Mouse (Mus musculus) testis, adult 2 months (tissue): ENCODE measurements around the gene Plcg2. TPM values are rescaled to one million over a fixed set of nuclear protein-coding genes. Genes with fewer than 3 reads are reported as not detected.

Source experiments
- H3K27ac ChIP-seq: fragments of 200-500 bp; 2 replicates; pipeline ENCODE4 v1.5.1; 2012; ENCODE audit warnings: low read depth, low read length; ENCODE audit not compliant: control insufficient read depth, insufficient read depth
- H3K27me3 ChIP-seq: fragments of 200-500 bp; 2 replicates; pipeline ENCODE4 v1.6.1; 2012; ENCODE audit warnings: mild to moderate bottlenecking, low read length, moderate library complexity; ENCODE audit not compliant: control insufficient read depth, insufficient read depth
- H3K36me3 ChIP-seq: fragments of 200-500 bp; 2 replicates; pipeline ENCODE4 v1.6.1; 2012; ENCODE audit warnings: mild to moderate bottlenecking, low read length; ENCODE audit not compliant: control insufficient read depth, insufficient read depth
- H3K4me1 ChIP-seq: fragments of 200-500 bp; 2 replicates; pipeline ENCODE4 v1.6.1; 2012; ENCODE audit warnings: low read length; ENCODE audit not compliant: control insufficient read depth, insufficient read depth
- H3K4me3 ChIP-seq: fragments of 200-500 bp; 2 replicates; pipeline ENCODE4 v1.5.1; 2012; ENCODE audit warnings: low read depth, mild to moderate bottlenecking, low read length, moderate library complexity, mixed read lengths; ENCODE audit not compliant: control insufficient read depth
- CTCF ChIP-seq: fragments of 200-500 bp; IDR thresholded peaks from 2 replicates; pipeline ENCODE4 v1.5.1; 2012; ENCODE audit warnings: low read depth, mild to moderate bottlenecking, inconsistent platforms, low read length, moderate library complexity; ENCODE audit not compliant: control insufficient read depth, insufficient read depth, insufficient replicate concordance
- POLR2A ChIP-seq: fragments of 200-500 bp; IDR thresholded peaks from 2 replicates; pipeline ENCODE4 v1.6.1; 2012; ENCODE audit warnings: low read depth, mild to moderate bottlenecking, inconsistent platforms, low read length, moderate library complexity; ENCODE audit not compliant: control insufficient read depth
- polyA plus RNA-seq: library from polyadenylated mRNA; depleted of rRNA; stranded (reverse); fragments of >200 nt; gene quantifications from 2 replicates; pipeline ENCODE4 v1.2.3, GENCODE M21; 2012

Gene Plcg2
- polyA plus RNA-seq, 1 experiment: 4.6 TPM

DNA sequence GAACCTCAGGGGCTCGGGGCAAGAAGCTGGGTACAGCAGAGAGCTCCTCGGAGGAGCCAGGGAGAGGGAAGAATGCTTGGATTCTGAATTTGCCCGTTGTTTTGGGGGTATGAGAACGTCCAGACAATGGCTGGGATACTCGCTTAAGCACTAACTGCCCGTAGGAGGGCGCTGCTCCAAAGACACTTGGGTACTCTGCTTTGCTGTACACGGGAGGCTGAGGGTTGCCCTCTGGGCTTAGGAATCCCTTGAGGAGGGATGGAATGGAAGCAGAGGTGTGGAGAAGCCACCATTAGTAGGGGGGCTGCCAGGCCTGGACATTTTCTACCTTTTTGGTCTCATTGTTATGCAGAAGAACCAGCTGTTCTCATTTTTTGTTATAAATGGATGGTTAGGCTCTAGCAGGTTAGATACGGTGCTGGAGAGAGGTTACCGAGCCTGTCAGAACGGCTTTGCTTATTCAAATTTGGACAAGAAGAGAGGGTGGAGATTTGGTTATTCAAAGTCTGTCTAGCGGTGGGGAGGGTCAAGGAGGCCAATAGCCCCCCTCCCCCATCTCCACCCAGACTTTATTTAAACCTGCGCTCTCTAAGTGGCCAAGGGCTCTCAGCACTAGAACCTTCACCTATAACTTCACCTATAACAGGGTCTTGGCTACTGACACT lies 5.4 kb downstream of the Plcg2 start:
- H3K27ac ChIP-seq: no peak overlapping the region
- TF ChIP-seq CTCF (no peak), POLR2A (no peak)
- peaks cover 4% of the 10 kb centered on the region; the same call in 1 of the 2 replicates for H3K4me1 ChIP-seq
- no peaks in the 10 kb centered on the region for H3K27me3 ChIP-seq
- no peak overlapping the region for H3K4me3 ChIP-seq
- H3K36me3 ChIP-seq: no peaks in the 10 kb centered on the region

DNA sequence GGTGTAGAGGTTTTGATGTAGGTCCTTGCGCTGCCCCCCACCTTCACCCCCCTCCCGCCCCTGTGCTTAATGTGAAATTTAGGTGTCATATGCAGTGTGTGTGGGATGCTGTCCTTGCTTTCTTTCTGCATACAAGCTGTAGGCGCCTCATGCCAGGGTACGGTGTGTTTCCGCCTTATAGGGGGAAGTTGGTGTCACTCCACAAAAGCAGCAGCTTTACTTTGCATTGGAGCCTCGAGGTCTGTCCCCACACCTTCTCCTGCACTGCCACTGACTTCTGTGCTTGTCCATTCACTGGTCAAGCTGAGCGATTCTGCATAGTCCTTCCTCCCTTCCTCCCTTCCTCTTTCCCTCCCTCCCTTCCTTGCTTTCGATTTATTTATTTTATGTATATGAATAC lies 9.6 kb downstream of the Plcg2 start:
- no peak overlapping the region for H3K27ac ChIP-seq
- H3K4me1 ChIP-seq: no peaks in the 10 kb centered on the region
- TF ChIP-seq POLR2A (no peak), CTCF (no peak)
- no peaks in the 10 kb centered on the region for H3K27me3 ChIP-seq
- H3K36me3 ChIP-seq: no peaks in the 10 kb centered on the region
- H3K4me3 ChIP-seq: no peak overlapping the region

DNA sequence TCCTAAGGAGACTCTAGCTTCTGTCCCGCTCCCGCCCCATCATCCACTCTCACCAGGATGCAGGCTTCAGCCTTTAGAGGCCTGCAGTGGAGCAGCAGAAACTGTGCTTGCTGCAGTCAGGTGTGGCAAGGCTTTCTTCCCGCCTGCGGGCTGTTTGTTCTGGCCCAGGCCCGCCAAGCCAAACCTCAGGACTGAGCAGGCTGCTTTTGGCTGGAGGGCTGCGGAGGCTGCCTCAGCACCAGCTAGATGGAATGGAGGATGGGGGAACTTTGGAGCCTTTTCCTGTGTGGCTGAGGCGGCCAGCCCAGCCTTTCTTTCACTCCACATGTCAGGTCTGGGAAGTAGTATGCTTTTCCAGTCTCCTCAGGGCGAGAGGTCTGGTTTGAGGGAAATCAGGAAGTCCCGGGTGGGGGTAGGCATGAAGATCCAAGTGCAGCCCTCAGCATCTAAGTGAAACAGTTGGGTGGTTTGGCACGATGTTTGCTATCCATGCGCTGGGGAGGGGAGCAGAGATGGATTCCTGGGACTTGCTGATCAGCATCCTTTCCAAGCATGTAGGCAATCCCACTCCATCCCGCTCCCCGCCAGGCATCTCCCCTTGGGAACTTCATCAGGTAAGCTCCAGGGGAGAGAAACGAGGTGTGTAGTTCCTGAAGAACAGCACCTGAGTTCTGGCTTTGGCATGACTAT lies 18.9 kb downstream of the Plcg2 start:
- Histone ChIP-seq H3K27me3 (no peaks in the 10 kb centered on the region), H3K4me1 (no peaks in the 10 kb centered on the region), H3K27ac (no peak overlapping the region), H3K36me3 (no peaks in the 10 kb centered on the region), H3K4me3 (no peak overlapping the region)
- no peak for TF ChIP-seq CTCF

DNA sequence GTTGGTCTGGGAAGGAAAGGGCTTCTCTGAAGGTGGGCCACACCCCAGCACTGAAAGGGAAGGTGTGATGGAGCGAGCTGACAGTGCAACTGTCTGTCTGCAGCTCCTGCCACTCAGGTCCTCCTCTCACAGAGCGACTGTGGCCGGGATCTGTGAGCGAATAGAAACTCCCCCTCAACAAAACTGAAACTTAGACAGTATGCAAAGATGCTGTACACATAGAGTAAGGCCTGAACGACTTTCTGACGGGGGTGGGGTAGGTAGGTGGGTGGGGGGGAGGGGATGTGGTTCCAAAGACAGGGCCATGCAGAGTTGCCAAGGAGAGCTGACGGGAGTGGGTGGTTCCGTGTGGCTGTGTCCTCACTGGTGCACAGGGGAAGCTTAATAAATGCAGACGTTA lies 19.8 kb downstream of the Plcg2 start:
- H3K4me1 ChIP-seq: no peaks in the 10 kb centered on the region
- H3K4me3 ChIP-seq: no peak overlapping the region
- H3K36me3 ChIP-seq: no peaks in the 10 kb centered on the region
- no peaks in the 10 kb centered on the region for H3K27me3 ChIP-seq
- TF ChIP-seq POLR2A (no peak), CTCF (no peak)
- no peak overlapping the region for H3K27ac ChIP-seq

DNA sequence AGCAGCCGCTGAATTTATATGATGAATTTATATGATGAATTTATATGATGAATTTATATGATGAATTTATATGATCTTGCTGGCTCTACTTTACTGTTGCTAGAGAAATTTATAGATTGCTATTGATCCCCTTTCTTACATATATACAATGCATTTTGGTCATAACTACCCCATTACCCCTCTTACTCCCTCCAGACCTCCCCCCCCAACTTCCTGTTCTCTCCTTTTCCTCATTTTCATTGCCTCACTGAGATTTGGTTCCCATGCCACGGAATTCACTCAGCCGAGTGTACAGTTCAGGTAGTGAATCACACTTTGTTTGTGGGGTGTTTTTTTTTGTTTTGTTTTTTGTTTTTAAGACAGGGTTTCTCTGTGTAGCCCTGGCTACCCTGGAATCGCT lies 20.8 kb downstream of the Plcg2 start:
- TF ChIP-seq CTCF (no peak), POLR2A (no peak)
- no peak overlapping the region for H3K27ac ChIP-seq
- H3K36me3 ChIP-seq: no peaks in the 10 kb centered on the region
- no peaks in the 10 kb centered on the region for H3K4me1 ChIP-seq
- no peak overlapping the region for H3K4me3 ChIP-seq
- no peaks in the 10 kb centered on the region for H3K27me3 ChIP-seq

DNA sequence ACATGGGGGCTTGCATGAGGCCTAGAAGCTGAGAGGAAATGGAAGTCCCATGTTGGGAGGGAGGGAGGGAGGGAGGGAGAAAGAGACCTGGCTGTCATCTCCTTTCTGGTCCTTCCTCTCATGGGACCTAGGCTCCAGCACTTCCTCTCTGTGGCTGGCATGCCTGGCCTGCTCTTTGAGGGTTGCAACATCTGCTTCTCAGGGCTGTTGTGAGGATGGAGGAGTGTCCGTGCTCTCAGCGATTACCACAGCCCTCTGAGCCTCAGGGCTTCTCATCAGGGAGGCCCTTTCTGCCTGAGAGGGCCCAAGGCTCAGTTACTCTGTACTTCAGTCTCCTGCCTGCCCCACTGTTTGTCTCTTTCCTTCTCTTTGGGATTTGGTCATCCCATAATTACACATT lies 28.1 kb downstream of the Plcg2 start:
- H3K27ac ChIP-seq: no peak overlapping the region
- TF ChIP-seq CTCF (no peak), POLR2A (no peak)
- no peaks in the 10 kb centered on the region for H3K36me3 ChIP-seq
- H3K4me3 ChIP-seq: no peak overlapping the region
- H3K27me3 ChIP-seq: no peaks in the 10 kb centered on the region
- no peaks in the 10 kb centered on the region for H3K4me1 ChIP-seq

DNA sequence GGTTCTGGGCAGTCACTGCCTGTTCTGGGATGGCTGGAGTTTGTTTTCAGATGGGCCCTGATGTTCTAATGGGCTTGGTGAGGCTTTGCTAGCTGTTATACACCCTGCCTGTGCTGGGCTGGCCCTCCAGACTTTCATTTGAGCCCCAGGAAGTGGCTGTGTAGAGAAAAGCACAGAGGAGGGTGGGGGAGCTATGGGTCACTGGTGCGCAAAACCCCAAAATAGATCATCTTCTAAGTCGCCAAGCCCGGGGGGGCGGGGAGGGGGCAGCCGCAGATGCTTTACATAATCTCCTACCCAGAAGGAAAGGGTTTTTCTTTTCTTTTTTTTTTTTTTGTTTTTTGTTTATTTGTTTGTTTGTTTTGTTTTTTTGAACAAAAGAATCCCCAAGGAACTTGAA lies 29.9 kb downstream of the Plcg2 start:
- TF ChIP-seq POLR2A (no peak), CTCF (no peak)
- no peaks in the 10 kb centered on the region for H3K4me1 ChIP-seq
- no peaks in the 10 kb centered on the region for H3K27me3 ChIP-seq
- H3K36me3 ChIP-seq: no peaks in the 10 kb centered on the region
- no peak overlapping the region for H3K27ac ChIP-seq
- no peak overlapping the region for H3K4me3 ChIP-seq
